Mouse (Mus musculus) layer of hippocampus, adult 8-10 months (tissue): ENCODE results near the gene Akap8l. TPM values are rescaled to one million over a fixed set of nuclear protein-coding genes. Genes with fewer than 3 reads are reported as not detected.
A peak's percentile ranks its signal among the peaks of the same experiment; 100 is the strongest.

Source experiments
- DNase-seq, 2 experiments: peaks; one replicate each; pipeline ENCODE4 v3.0.0; 2022; ENCODE audit warnings: low spot score in 2 of 2
- total RNA-seq, 4 experiments: library from RNA; stranded (reverse); gene quantifications; 2 replicates each; pipeline ENCODE4 v1.2.4; 2022

Gene Akap8l
- total RNA-seq, 4 experiments from 2014 or later, result 160 to 279 (median 221) TPM

DNA sequence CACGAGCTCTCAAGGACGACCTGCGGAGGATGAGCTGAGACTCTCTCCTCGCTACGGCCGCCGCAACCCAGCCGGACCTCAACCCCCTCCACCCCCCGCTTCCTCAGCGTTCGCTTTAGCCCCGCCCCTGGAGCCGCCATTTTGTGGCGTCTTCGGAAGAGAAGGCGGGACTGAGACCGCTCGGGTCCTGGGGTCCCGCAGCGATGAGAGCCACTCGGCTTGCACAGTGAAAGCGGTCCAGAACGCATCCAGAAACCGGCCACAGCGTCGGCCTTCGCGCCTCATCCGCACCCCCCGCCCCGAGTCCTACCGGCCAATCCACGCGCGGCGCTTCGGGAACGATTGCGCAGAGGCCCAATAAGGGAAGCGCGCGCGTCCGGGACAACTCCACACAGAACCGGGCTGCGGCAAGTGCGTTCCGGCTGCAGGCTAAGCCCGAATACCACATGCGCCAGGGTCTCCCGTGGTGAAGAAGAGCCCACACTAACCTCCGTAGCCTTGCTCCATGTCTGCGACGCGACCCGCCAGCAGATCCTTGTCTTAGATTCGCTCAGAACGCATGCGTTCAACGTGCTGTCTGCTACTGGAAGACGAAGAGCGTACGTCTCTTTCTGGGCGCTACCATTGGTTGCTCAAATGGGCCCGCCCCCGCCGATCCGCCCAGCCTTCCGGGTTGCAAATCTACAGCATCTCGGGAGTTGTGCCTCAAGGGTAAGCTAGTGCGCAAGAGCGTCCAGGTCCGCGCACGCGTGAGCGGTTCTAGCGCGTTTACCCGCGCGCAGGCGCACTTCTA is 29.6 kb downstream of the Akap8l start, which contains the start of gene Akap8:
Gene Akap8 (minus strand): TSS at position 642 of the 793 bp plus-strand sequence.
- peak; percentile 99 for DNase-seq

DNA sequence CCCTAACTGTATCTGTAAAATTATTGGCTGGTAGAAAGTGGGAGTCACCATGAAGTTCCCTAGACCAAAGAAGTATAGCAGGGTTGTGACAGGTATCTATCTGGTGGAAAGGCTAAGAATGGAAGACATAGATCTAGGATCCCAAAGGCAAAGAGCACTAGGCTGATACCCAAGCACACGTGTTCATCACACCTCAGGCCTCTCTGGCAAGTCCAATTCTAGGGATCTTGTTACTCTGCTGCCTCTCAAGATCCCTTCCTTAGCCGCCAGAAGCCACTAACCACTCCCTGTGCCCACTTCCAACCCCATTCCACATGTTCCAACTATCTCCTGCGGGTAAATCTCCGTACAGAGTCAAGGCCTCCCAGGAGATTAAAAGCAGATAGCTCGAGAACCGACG is 30.5 kb downstream of the Akap8l start:
- DNase-seq, result no peak

DNA sequence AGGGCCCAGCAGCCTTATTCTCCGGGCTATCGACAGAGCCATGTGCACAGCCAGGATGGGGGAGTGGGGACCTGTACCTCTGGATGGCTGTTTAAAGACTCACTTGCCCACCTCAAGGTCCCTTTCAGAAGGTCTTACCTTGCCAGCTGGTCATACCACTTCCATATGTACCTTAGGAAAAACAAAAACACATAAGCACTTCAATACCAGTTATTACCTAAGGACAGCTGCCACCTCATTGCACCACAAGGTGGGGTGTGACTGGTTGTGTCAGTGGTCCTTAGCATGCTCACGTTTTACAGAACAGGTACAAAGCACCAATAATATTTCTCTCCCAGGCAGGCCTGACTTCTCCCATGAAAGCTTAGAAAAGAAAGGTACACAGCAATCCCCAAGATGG is 32.7 kb downstream of the Akap8l start:
- DNase-seq, result no peak

DNA sequence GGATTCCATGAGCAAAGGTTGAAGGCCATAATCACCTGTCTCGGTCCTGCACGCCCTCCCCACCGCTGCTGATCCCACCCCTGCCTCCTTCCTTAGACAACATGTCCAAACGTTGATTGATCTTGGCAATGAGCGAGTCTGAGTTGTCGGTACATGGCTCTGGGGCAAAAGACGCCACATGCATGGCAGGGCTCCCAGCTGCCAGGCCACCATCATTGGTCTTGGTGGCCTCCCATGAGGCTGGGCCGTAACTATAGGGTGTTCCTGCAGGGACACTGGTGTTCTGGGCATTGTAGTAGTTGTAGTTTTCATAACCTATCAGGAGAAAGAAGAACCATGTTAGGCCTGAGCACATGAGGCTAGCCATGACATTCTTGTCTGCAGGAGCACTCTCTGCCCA is 33.4 kb downstream of the Akap8l start:
- DNase-seq, result no peak

DNA sequence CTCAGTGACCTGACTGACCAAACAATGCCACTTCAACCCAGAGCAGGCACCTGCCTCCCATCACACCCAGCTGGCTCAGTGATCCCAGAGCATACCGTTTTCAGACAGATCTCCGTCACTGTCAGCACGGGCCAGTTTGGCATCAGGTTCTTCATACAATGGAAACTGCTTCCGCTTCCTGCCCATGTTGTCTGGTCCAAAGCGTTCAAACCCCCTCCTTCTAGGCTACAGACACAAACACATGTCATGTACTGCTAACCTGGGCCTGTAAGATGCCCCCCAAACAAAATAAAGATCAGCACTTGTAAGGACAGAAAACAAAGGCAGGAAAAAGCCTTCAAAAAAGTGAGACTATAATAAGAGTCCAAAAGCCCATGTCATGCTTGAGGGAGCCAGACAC is 34.8 kb downstream of the Akap8l start:
- no peak for DNase-seq

DNA sequence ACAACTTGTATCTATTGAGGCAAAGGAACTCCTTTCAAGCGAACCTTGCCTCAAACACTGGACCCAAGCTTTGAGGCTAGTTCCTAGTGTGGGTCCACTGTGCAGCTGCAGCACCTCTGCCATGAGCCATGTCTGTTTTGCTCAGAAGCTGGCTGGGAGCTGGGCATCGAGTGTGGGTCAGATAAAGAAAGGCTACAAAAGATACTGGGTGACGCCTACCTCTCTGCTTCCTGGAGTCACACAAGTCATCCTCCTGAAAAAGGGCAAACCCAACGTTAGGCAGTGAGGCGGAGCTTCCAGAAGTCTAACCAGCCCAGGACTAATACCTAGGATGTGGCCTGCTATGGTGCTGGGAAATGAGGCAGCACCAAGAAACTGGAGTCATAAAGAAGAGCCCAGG is 36.5 kb downstream of the Akap8l start:
- DNase-seq, result no peak

DNA sequence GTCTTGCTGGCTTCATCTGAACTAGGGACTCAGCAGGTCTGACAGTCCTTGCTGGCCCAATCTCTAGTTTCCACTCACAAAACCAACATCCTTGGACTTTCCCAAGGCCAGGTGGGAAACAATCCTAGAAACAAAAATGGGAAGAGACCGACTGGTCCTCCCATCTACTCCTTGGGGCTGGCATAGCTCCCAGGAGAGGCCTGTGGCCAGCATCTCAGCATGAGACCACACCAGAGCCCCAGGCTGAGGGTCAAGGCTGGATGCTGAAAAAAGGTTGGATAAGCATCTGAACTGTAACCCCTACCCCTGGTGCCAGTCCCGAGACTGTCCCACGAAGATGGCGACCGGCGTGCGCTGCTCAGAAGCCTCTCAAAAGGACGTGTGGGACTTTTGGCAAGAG is 37.6 kb downstream of the Akap8l start:
- DNase-seq, result no peak

DNA sequence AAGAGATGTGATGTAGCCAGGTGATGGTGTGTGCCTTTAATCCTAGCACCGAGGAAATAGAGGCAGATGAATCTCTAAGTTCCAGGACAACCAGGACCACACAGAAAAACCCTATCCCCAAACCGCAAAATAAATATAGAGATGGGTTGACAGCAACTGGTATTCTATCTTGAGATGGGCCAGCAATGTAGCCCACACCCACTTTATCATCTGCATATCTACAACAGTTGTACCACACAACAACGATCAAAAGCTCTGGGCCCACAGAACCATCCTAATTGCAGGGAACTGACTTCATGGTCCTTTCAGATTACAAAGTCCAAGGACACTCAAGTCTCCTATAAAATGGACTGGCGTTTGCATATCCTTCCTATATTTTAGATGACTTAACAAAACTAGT is 42.4 kb downstream of the Akap8l start:
- no peak for DNase-seq

DNA sequence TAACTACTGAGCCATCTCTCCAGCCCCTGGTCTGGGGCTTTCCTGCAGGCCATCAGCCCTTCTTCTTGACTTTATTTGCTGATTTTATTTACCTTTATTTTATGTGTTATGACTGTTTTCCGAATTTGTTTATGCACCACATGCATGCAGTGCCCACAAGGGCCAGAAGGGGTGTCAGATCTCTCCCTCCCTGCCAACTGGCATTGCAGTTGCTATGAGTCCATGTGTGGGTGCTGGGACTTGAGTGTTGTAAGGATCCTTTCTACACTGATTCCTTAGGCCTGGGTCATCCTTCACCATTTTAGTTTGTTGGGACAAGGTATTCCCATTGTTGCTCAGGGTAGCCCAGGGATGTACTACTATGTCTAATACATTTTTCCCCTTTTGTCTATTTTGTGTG is 52.3 kb downstream of the Akap8l start:
- no peak for DNase-seq

DNA sequence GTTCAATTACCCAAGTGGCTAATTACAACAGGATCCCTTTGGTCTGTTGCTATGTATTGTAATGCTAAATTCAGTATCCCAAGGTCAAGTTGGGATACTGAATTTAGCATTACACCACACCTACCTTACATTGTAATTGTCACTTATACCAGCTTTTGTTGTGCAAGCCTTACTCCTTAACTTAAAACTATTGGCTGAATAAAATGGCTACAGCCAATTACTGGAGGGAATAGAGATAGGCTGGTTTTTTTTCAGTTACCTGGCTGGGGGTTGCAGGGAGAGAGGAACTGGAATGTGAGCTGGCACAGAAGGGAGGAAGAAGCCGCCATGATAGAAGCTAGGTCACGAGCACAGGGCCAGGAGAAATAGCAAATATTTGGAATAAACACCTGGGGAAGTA is 54.5 kb downstream of the Akap8l start:
- DNase-seq, result no peak

DNA sequence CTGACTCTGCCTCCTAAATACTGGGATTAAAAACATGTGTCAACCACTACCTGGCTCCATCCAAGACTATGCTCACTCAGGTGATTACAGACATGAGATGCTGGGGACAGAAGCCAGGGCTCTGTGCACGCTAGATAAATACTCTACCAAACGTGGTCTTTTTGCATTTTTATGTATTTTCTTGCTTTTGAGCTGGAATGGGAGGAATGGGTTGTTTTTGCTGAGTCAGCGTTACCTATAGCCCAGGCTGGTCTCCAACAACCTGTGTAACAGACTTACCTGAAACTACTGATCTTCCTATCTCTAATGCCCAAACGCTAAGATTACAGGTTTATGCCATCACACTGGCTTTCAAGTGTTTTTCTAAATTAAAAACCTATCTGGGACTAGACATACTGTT is 55.2 kb downstream of the Akap8l start:
- no peak for DNase-seq

DNA sequence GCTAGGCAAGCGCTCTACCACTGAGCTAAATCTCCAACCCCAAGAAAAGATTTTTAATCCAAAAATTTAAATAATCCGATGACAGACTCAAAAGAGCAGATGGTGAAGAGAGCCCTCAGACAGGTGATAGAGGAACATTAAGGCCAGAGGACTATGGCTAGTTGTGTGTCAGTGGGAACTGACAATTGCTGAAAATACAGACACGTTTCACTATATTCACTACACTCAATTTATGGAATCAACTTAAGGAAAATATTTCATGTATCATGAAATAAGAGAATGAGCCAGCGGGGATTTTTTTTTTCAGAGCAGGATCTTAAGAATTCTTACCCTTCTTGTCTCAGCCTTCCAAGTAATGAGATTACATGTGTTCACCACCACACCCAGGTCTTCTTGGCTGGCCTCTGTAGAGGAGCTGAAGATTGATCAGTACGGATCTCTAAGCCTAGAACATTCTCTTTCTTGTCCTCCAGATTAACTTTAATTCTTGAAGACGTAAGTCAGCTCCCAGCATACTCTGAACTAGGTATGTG is 65.2 kb downstream of the Akap8l start:
- DNase-seq, result no peak

DNA sequence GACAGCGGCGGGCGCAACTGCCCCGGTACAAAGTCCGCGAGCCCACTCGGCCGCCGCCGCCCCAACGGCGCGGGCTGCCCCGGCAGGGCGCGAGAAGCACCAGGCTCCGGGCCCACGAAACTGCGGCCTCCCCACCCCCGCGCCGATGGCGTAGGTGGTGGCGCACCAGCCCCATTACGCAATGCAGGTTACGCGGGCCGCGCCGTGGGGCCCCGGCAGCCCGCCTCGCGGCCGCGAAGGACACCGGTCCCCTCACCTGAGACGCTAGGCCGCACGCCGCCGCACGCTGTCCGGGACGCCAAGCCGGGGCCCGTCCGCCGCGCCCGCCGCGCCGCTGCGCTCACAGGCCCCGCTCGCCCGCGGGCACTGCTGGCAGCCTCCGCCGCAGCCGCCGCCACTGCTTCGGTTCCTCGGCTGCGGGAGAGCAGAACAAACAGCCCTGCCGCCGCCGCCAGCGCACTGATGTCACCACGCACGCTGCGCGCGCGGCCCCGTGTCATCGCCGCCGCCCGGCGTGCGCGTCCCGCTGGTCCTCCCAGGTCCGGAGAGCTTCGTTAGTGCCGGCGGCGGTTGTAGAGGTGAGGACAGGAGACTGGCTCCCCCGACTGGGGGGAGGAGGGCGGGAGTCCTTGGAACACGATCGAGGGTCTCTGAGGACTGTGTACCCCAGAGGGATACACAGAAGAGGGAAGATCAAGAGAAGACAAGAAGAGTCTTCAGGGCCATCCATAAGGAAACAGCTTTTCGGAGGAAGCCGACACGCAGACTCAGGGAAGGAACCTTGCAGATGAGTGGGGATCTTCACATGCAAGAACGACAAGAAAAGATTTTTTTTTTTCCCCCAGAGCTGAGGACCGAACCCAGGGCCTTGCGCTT is 65.9 kb downstream of the Akap8l start, which contains the start of gene Brd4:
Gene Brd4 (minus strand): TSS at position 461 of the 876 bp plus-strand sequence.
- peak; percentile 86 to 91 for DNase-seq

DNA sequence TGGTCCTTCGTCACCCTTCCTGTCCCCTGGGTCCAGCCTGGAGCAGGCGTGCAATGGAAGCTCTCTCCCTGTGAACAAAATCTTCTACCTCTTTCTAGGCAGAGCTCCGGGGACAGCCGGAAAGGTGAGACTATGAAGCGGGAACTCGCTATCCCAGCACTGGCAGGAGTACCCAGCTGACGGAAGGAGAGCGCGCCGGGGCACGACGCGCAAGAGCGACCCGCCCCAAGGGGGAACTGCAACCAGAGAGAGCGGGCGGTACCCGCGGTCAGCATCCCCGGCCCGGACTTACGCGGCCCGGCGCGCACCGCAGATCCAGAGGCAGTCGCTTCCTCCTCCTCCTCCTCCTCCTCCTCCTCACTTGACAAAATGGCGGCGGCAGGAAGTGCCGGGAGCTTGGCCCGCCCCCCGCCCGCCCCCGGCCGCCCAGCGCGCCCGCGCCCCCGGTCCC is 66.6 kb downstream of the Akap8l start:
- DNase-seq, result peak; percentile 27 to 33

DNA sequence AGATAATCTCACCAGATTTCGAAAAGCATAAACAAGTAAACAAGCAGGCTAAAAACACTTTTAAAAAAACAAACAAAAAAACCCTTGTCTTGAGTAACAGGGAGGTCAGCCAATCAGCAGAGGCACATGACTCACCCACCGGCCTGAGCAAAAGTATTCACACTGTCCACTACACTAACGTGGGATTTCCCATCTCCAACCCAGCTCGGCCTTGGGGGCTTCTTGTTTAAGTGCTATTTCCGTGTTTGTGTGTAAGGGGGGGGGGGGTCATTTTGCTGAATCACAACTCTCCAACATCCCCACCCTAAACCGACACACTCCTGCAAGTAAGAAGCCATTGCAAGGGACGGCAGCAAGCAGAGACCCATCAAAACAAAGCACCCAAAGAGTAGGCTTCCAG is 67.1 kb downstream of the Akap8l start:
- no peak for DNase-seq

DNA sequence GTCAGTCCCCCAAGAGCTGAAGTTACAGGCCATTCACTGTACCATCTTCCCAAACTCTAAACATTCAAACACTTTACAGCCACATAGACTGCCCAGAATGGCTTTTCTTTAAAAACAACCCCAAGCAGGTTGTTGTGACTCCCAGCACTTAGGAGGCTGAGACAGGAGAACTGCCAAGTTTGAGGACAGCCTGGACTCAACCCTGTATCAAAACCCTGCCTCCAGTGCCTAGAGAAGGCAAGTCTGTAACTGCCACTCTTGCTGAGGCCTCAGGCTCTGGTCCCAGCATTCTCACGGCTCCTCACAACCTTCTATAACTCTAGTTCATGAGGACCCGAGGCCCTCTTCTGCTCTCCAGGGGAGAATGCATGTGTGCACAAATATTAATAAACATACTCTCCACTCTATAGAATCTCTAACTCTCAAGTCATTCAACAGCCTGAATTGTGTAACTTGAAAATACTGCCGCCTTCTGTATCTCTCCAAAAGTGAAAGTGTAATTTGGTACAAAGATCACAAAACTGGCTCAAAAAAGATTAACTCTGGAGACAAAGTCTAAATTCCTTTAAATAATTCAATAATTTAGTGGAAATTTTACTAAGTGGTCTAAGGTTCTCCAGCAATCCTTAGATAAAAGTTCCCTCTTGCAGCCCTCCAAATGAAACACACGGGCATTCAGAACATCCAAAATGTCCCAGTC is 68.6 kb downstream of the Akap8l start:
- DNase-seq, result no peak

DNA sequence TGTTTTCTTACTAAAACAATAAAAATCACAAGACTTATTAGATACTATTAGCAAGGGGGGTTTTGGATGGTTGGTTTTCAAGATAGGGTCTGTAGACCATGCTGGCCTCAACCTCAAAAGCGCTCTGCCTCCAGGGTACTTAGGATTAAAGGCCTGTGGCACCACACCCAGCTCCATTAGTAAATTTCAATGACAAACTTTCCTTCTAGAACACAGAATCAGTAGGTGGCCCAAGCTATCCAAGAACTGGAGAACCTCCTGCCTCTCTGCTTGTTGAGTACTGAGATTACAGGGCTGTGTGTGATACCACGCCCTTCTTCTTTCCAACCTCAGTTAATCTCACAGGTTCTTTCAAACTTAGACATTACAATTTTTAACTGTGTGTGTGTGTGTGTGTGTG is 69.3 kb downstream of the Akap8l start:
- no peak for DNase-seq

DNA sequence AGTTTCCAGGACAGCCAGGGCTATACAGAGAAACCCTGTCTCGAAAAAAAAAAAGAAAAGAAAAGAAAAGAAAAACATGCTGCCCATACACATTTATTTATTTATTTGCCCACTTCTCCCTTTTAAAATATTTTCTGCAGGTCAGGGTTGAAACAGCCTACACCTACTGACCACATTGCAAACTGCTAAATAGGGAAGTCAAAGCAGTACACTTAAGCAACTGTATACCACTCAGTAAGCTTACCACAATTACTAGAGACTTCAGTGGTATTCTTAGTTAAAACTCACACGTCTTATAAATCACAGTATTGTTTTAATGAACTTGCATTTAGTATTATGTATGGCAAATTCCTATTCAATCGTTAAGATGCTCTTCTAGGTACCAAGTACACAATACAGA is 69.8 kb downstream of the Akap8l start:
- no peak for DNase-seq

DNA sequence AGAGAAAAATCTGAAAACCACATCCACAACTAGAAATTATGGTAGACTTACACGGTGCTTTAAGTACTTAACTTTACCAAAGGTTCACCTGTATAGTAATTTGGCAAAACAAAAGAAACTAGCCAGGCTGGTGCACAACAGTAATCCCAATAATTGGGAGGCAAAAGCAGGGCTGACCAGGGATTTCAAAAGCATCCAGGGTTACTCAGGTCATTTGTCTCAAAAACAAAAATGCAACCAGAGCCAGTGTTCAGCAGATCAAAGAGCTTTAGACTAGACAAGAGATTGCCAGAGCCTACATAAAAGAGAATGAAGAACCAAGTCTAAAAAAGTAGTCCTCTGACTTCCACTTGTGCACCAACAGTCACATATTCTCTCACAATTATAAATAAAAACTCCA is 73.2 kb downstream of the Akap8l start:
- DNase-seq, result no peak

DNA sequence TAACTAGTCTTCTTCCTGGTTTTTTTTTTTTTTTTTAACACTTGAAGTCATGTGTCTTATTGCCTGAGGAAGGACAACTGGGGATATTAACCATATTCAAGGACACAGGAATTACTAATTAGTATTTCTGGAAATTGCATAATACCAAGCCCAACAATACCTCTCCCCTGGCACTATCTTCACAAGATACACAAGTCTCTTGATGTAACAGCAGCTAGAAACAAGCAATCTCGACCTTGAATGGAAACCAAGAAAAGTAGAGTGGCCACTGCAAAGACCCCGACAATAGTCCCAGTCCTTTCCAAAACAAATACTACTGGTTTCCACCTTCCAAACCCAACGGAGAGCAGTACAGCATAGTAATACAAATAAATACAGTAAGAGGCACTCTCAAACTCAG is 74.8 kb downstream of the Akap8l start:
- DNase-seq, result no peak
